Mouse (Mus musculus) liver, embryonic 15.5 days (tissue): ENCODE measurements around the gene Zbtb24. TPM values are rescaled to one million over a fixed set of nuclear protein-coding genes. Genes with fewer than 3 reads are reported as not detected.

Source experiments
- ATAC-seq: fragments of 200-750 bp; cut with Nextera tagmentation; 2 replicates; pipeline ENCODE4 v1.8.0; 2017; ENCODE audit warnings: moderate number of reproducible peaks, mild to moderate bottlenecking, moderate library complexity; ENCODE audit not compliant: insufficient read depth
- H3K27ac ChIP-seq: fragments of 300-500 bp; sonication (generic); replicated peaks from 2 replicates; pipeline ENCODE4 v1.5.1; 2015; ENCODE audit warnings: mild to moderate bottlenecking, inconsistent platforms
- H3K27me3 ChIP-seq: fragments of 300-500 bp; sonication (generic); 2 replicates; pipeline ENCODE4 v1.6.1; 2015; ENCODE audit warnings: mild to moderate bottlenecking, inconsistent platforms
- H3K36me3 ChIP-seq: fragments of 300-500 bp; sonication (generic); replicated peaks from 2 replicates; pipeline ENCODE4 v1.6.1; 2015; ENCODE audit warnings: moderate library complexity, mild to moderate bottlenecking, inconsistent platforms
- H3K4me1 ChIP-seq: fragments of 300-500 bp; sonication (generic); replicated peaks from 2 replicates; pipeline ENCODE4 v1.6.1; 2015; ENCODE audit warnings: inconsistent platforms
- H3K4me2 ChIP-seq: fragments of 300-500 bp; sonication (generic); 2 replicates; pipeline ENCODE4 v1.6.1; 2015; ENCODE audit warnings: moderate library complexity, mild to moderate bottlenecking, inconsistent platforms
- H3K4me3 ChIP-seq: fragments of 300-500 bp; sonication (generic); replicated peaks from 2 replicates; pipeline ENCODE4 v1.5.1; 2015; ENCODE audit warnings: mild to moderate bottlenecking, inconsistent platforms
- H3K9ac ChIP-seq: fragments of 300-500 bp; sonication (generic); 2 replicates; pipeline ENCODE4 v1.6.1; 2015; ENCODE audit warnings: moderate library complexity, mild to moderate bottlenecking, inconsistent platforms
- H3K9me3 ChIP-seq: fragments of 300-500 bp; sonication (generic); replicated peaks from 2 replicates; pipeline ENCODE4 v1.6.1; 2016; ENCODE audit warnings: inconsistent platforms
- WGBS: fragments of 180-500 bp; shearing (Covaris S2); methylation state at CpG from one replicate; pipeline ENCODE4 v1.1.7; 2015; ENCODE audit warnings: mixed read lengths; ENCODE audit not compliant: insufficient replicate concordance; 5-methylcytosine and 5-hydroxymethylcytosine counted together
- polyA plus RNA-seq: library from polyadenylated mRNA; unstranded; fragments of >200 nt; fragmentation: Nextera tagmentation; extraction: Ambion mirVana; gene quantifications from 2 replicates; pipeline ENCODE4 v1.2.1, GENCODE M21; 2015

Zbtb24 gene
- polyA plus RNA-seq, 1 experiment from 2014 or later, result 5.1 TPM

DNA sequence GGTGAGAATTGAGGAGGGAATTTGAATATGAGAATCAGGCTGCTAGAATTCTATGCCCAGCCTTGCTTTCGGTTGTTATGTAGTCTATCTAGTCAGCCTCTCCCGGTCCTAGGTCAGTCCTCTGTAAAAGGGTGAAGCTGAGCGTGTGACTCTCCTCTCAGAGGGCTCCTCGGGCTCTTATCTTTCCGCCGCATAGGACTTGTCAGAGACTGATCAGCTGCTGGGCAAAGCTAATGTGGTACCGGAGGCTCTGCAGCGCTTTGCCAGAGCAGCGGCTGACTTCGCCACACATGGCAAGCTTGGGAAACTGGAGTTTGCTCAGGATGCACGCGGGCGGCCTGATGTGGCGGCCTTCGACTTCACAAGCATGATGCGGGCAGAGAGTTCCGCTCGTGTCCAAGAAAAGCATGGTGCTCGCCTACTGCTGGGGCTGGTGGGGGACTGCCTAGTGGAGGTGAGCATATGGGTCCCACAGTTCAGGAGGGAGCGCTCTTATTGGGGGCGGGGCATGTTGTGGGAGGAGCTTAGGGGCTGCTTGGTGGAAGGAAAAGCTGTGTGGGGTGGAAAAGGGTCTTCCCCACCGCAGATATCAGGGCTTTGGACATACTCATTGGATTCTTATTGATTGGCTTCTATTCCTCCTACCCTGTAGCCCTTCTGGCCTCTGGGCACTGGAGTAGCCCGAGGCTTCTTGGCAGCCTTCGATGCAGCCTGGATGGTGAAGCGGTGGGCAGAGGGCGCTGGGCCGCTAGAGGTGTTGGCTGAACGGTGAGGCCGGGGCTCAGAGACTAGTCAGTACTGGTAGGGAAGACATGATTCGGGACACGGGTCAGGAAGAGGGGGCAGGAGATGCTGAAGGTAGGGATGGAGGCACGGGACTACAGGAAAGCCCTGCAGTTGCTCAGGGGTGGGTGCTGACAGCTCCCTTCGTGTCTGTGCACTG, 31.0 kb downstream of the Zbtb24 start:
- 0 out of 2 replicates have a peak, but pooled peaks cover 14% of the 10 kb centered on the region for H3K36me3 ChIP-seq
- H3K27me3 ChIP-seq, result peaks cover 36% of the 10 kb centered on the region
- ATAC-seq, result 0 out of 2 replicates have a peak, but pooled peaks have one; percentile 16
- H3K4me2 ChIP-seq, result peak overlapping the region; percentile 45
- peaks cover 32% of the 10 kb centered on the region for H3K4me1 ChIP-seq
- H3K9me3 ChIP-seq, result no peaks in the 10 kb centered on the region
- no peak overlapping the region for H3K9ac ChIP-seq
- 0 out of 2 replicates have a peak overlapping the region, but pooled peaks have one; percentile 10 for H3K4me3 ChIP-seq
- 44% methylated on average over 33 of the region's 33 CpGs for WGBS
- no peak overlapping the region for H3K27ac ChIP-seq

- 0 out of 2 replicates have a peak, but pooled peaks cover 20% of the 10 kb centered on the region for H3K36me3 ChIP-seq
- H3K4me2 ChIP-seq, result no peak overlapping the region
- H3K4me1 ChIP-seq, result peaks cover 19% of the 10 kb centered on the region
- no peak overlapping the region for H3K9ac ChIP-seq
- H3K4me3 ChIP-seq, result no peak overlapping the region
- peaks cover 24% of the 10 kb centered on the region for H3K27me3 ChIP-seq
- WGBS, result 69% methylated on average over 7 of the region's 7 CpGs
- H3K27ac ChIP-seq, result no peak overlapping the region
- no peaks in the 10 kb centered on the region for H3K9me3 ChIP-seq
- ATAC-seq, result no peak
These were observed 32.3 kb downstream of the Zbtb24 start for GRCm38 (mm10) chr10:41482446-41482845.

GRCm38 (mm10) chr10:41485778-41486177, 35.6 kb downstream of the Zbtb24 start:
- H3K36me3 ChIP-seq, result 0 out of 2 replicates have a peak, but pooled peaks cover 20% of the 10 kb centered on the region
- 81% methylated on average over 16 of the region's 16 CpGs for WGBS
- ATAC-seq, result no peak
- H3K4me2 ChIP-seq, result no peak overlapping the region
- no peaks in the 10 kb centered on the region for H3K9me3 ChIP-seq
- no peak overlapping the region for H3K27ac ChIP-seq
- no peak overlapping the region for H3K4me3 ChIP-seq
- no peak overlapping the region for H3K9ac ChIP-seq
- peaks cover 30% of the 10 kb centered on the region for H3K27me3 ChIP-seq
- peaks cover 34% of the 10 kb centered on the region for H3K4me1 ChIP-seq

GRCm38 (mm10) chr10:41486506-41487170, 36.5 kb downstream of the Zbtb24 start:
- no peak overlapping the region for H3K4me3 ChIP-seq
- H3K27ac ChIP-seq, result no peak overlapping the region
- no peak overlapping the region for H3K9ac ChIP-seq
- H3K36me3 ChIP-seq, result 0 out of 2 replicates have a peak, but pooled peaks cover 20% of the 10 kb centered on the region
- ATAC-seq, result no peak
- 73% methylated on average over 14 of the region's 14 CpGs for WGBS
- no peak overlapping the region for H3K4me2 ChIP-seq
- H3K4me1 ChIP-seq, result peaks cover 25% of the 10 kb centered on the region
- no peaks in the 10 kb centered on the region for H3K9me3 ChIP-seq
- peaks cover 37% of the 10 kb centered on the region for H3K27me3 ChIP-seq

DNA sequence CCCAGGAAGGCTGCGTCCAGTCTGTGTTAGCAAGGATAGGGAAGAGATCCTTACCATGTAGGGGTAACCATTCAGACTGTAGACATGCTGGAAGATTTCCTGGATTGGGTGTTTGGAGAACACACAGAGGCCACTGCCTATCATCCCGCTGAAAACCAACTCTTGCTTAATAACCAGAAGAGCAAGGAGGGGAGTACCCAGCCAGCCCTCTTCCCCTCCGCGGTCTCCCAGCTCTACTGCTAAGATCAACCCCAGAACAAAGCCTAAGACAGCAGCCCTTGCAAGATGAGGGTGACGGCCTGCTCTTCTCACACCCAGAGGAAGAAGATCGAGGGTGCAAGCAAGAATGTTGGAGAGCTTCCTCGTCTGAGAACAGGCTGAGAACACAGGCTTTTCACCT, 38.7 kb downstream of the Zbtb24 start:
- Histone ChIP-seq H3K36me3 (0 out of 2 replicates have a peak, but pooled peaks cover 20% of the 10 kb centered on the region), H3K4me2 (peak overlapping the region; percentile 99), H3K9ac (no peak overlapping the region), H3K9me3 (no peaks in the 10 kb centered on the region), H3K27me3 (peaks cover 39% of the 10 kb centered on the region), H3K27ac (no peak overlapping the region), H3K4me1 (peaks cover 24% of the 10 kb centered on the region), H3K4me3 (peak overlapping the region; percentile 65)
- ATAC-seq, result no peak
- WGBS, result 29% methylated on average over 7 of the region's 7 CpGs

GRCm38 (mm10) chr10:41489294-41489693, 39.1 kb downstream of the Zbtb24 start:
- H3K36me3 ChIP-seq, result 0 out of 2 replicates have a peak, but pooled peaks cover 20% of the 10 kb centered on the region
- no peaks in the 10 kb centered on the region for H3K9me3 ChIP-seq
- H3K27me3 ChIP-seq, result peaks cover 39% of the 10 kb centered on the region
- H3K27ac ChIP-seq, result no peak overlapping the region; the same call in 1 of the 2 replicates
- H3K9ac ChIP-seq, result peak overlapping the region; percentile 55; the same call in 1 of the 2 replicates
- H3K4me1 ChIP-seq, result peaks cover 24% of the 10 kb centered on the region
- 48% methylated on average over 8 of the region's 8 CpGs for WGBS
- ATAC-seq, result 0 out of 2 replicates have a peak, but pooled peaks have one; percentile 25
- peak overlapping the region; percentile 65 for H3K4me3 ChIP-seq
- H3K4me2 ChIP-seq, result peak overlapping the region; percentile 99

GRCm38 (mm10) chr10:41489708-41490517, 39.7 kb downstream of the Zbtb24 start, which contains the start of the genes Smpd2 and Ppil6:
Gene Smpd2, minus strand, starts transcription at chr10:41490369.
Gene Ppil6, plus strand, starts transcription at chr10:41490439.
- H3K27me3 ChIP-seq, result peaks cover 39% of the 10 kb centered on the region
- H3K36me3 ChIP-seq, result 0 out of 2 replicates have a peak, but pooled peaks cover 17% of the 10 kb centered on the region
- WGBS, result under 1% methylated on average over 50 of the region's 50 CpGs
- peak within 1 kb of the TSS; percentile 55 for H3K9ac ChIP-seq
- peak; percentile 80 for ATAC-seq
- H3K27ac ChIP-seq, result no peak within 1 kb of the TSS; the same call in none of the 2 replicates
- H3K9me3 ChIP-seq, result no peaks in the 10 kb centered on the region
- peak within 1 kb of the TSS; percentile 65 for H3K4me3 ChIP-seq
- H3K4me2 ChIP-seq, result peak within 1 kb of the TSS; percentile 99
- peaks cover 24% of the 10 kb centered on the region for H3K4me1 ChIP-seq

GRCm38 (mm10) chr10:41490518-41490873, 40.3 kb downstream of the Zbtb24 start:
- no peak overlapping the region for H3K27ac ChIP-seq
- peak overlapping the region; percentile 99 for H3K4me2 ChIP-seq
- 0 out of 2 replicates have a peak, but pooled peaks cover 13% of the 10 kb centered on the region for H3K36me3 ChIP-seq
- no peaks in the 10 kb centered on the region for H3K9me3 ChIP-seq
- WGBS, result under 1% methylated on average over 29 of the region's 29 CpGs
- peaks cover 39% of the 10 kb centered on the region for H3K27me3 ChIP-seq
- H3K4me1 ChIP-seq, result peaks cover 24% of the 10 kb centered on the region
- peak overlapping the region; percentile 55 for H3K9ac ChIP-seq
- no peak for ATAC-seq
- H3K4me3 ChIP-seq, result peak overlapping the region; percentile 65

GRCm38 (mm10) chr10:41491111-41491510, 40.9 kb downstream of the Zbtb24 start:
- H3K4me1 ChIP-seq, result peaks cover 24% of the 10 kb centered on the region
- ATAC-seq, result no peak
- H3K4me2 ChIP-seq, result peak overlapping the region; percentile 99; the same call in 1 of the 2 replicates
- no peaks in the 10 kb centered on the region for H3K9me3 ChIP-seq
- H3K36me3 ChIP-seq, result 0 out of 2 replicates have a peak, but pooled peaks cover 7% of the 10 kb centered on the region
- H3K27ac ChIP-seq, result no peak overlapping the region
- no peak overlapping the region for H3K9ac ChIP-seq
- WGBS, result 26% methylated on average over 4 of the region's 4 CpGs
- no peak overlapping the region for H3K4me3 ChIP-seq
- peaks cover 39% of the 10 kb centered on the region for H3K27me3 ChIP-seq

GRCm38 (mm10) chr10:41500941-41501340, 50.8 kb downstream of the Zbtb24 start:
- H3K4me3 ChIP-seq, result no peak overlapping the region
- no peak overlapping the region for H3K9ac ChIP-seq
- H3K36me3 ChIP-seq, result no peaks in the 10 kb centered on the region
- ATAC-seq, result no peak
- H3K27me3 ChIP-seq, result no peaks in the 10 kb centered on the region
- H3K27ac ChIP-seq, result no peak overlapping the region
- 65% methylated on average over 4 of the region's 4 CpGs for WGBS
- H3K9me3 ChIP-seq, result no peaks in the 10 kb centered on the region
- H3K4me1 ChIP-seq, result no peaks in the 10 kb centered on the region
- H3K4me2 ChIP-seq, result no peak overlapping the region
